Mouse (Mus musculus): ENCODE data around the gene BC024978. TPM values are rescaled to one million over a fixed set of nuclear protein-coding genes. Genes with fewer than 3 reads are reported as not detected.
"Not testable (repeated sequence)": the region's sequence is repeated elsewhere in the genome, so short reads cannot be mapped to it uniquely, and the experiment has no call there.

BC024978 gene
- polyA plus RNA-seq, 1 experiment = 13.5 TPM

DNA sequence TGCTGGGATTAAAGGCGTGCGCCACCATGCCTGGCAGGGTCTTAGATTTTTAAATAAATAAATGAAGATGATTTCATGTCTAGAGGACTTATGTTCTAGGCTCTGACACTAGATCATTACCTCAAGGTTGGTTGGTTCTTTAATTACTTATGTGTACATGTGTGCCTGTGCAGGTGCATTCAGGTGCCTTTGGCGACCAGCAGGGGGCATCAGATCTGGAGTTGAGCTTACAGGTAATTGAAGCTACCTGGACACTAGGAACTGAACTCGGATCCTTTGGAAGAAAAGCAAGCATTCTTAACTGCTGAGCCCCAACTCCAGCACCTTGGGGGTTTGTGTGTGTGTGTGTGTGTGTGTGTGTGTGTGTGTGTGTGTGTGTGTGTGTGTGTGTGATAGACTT, 35.2 kb downstream of the BC024978 start:
- TF ChIP-seq CTCF (IDR thresholded peaks at IDR 0.05; ENCODE audit: insufficient read depth, low read length) = peak; percentile 35
- TF ChIP-seq POLR2A (IDR thresholded peaks at IDR 0.05; ENCODE audit: borderline replicate concordance, extremely low read depth, low read depth, low read length) = no peak

DNA sequence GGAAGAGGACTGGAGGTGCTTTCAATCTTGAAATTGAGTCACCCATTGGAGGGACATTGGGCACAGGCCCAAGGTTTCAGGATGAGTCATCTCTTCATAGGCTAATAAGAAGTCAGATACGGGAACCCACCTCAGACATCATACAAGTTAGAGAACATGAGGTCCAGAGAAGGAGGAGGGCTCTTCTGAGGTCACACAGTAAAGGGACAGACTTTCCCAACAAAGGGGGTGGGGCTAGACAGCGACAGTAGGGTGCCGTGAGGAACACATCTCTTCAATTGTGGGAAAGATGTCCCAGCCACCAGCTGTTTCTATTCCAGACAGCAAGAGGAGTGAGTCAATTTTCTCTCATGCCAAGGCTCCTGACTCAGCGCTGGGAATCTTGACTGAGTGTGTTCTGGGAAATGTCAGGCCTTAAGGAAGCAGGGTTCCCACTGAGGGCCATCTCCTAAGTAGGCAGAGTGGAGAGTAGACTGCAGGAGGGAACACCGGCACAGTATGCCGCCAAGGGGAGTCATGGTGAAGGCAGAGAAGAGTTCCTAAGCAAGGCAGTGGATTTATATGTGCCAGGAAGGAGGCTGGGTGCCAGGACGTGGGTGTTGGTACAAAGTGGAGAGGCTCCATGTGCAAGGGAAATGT, 36.2 kb downstream of the BC024978 start:
- Histone ChIP-seq H3K4me1 (ENCODE audit: control insufficient read depth, insufficient read depth, low read length) (peaks cover 16% of the 10 kb centered on the region), H3K4me3 (replicated peaks; ENCODE audit: extremely low read depth, low read depth, low read length) (no peak overlapping the region)
- 52% methylated on average over 7 of the region's 7 CpGs for WGBS
- DNase-seq = no peak
- TF ChIP-seq CTCF (IDR thresholded peaks at IDR 0.05; ENCODE audit: insufficient read depth, low read length) = no peak
- TF ChIP-seq POLR2A (IDR thresholded peaks at IDR 0.05; ENCODE audit: borderline replicate concordance, extremely low read depth, low read depth, low read length) = no peak

More for the DNA sequence above, 35.2 kb downstream of the BC024978 start:
- peaks cover 16% of the 10 kb centered on the region for H3K4me1 ChIP-seq (ENCODE audit: control insufficient read depth, insufficient read depth, low read length)
- no peak overlapping the region for H3K4me3 ChIP-seq (replicated peaks; ENCODE audit: extremely low read depth, low read depth, low read length)
- WGBS = 74% methylated on average over 4 of the region's 4 CpGs
- no peak for DNase-seq

DNA sequence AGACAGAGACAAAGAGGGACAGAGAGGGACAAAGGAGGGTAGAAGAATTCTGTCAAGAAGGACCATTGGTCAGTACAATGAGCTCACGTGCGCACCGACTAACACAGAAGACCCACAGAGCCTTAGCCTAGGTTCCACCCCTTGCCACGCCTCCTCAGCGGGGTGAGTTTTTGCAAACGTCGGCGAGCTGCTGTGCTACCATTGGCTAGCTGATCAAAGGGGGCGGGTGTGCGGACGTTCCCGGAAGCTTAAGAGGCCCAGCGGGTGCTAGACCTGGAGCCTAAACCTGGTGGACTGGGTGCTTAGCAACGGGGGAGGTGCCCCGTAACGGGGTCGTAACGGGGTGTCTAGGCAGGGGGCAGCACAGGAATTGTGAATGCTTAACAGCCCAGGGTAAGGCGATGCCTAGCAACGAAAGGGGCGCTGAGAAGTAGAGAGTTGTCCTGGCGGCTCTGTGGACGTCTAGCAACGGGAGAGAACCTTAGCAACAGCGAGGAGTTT, 37.2 kb downstream of the BC024978 start, which contains the start of gene Coq8b:
Coq8b (plus strand) TSS at position 243 of the 501 bp plus-strand sequence.
- TF ChIP-seq CTCF (IDR thresholded peaks at IDR 0.05; ENCODE audit: insufficient read depth, low read length) = no peak
- TF ChIP-seq POLR2A (IDR thresholded peaks at IDR 0.05; ENCODE audit: borderline replicate concordance, extremely low read depth, low read depth, low read length) = peak; percentile 54; the same call in 1 of the 2 replicates
- WGBS = under 1% methylated on average over 25 of the region's 25 CpGs
- Histone ChIP-seq H3K4me1 (ENCODE audit: control insufficient read depth, insufficient read depth, low read length) (peaks cover 12% of the 10 kb centered on the region), H3K4me3 (replicated peaks; ENCODE audit: extremely low read depth, low read depth, low read length) (peak within 1 kb of the TSS; percentile 100)
- peak; percentile 93 for DNase-seq

DNA sequence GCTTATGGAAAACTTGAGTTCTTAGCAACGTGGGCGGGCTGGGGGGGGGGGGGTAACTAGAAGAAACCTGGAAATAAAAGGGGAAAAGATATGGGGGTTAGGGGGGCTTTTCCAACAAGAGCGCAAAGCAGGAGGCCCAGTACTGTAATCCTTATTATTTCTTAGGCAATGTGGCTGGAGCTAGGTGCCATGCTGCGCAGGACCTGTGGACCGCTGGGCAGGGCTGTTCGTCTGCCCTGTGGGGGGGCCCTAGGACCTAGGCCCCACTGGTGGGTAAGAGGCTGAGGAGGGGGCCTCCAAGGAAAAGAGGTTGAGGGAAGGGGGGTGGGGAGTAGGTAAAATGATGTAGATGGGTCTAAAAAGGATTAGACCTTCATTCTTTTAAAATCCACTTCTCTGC, 37.7 kb downstream of the BC024978 start:
- TF ChIP-seq POLR2A (IDR thresholded peaks at IDR 0.05; ENCODE audit: borderline replicate concordance, extremely low read depth, low read depth, low read length) (no peak), CTCF (IDR thresholded peaks at IDR 0.05; ENCODE audit: insufficient read depth, low read length) (no peak)
- Histone ChIP-seq H3K4me1 (ENCODE audit: control insufficient read depth, insufficient read depth, low read length) (peaks cover 12% of the 10 kb centered on the region), H3K4me3 (replicated peaks; ENCODE audit: extremely low read depth, low read depth, low read length) (peak overlapping the region; percentile 100)
- no peak for DNase-seq
- WGBS = 3% methylated on average over 6 of the region's 6 CpGs

DNA sequence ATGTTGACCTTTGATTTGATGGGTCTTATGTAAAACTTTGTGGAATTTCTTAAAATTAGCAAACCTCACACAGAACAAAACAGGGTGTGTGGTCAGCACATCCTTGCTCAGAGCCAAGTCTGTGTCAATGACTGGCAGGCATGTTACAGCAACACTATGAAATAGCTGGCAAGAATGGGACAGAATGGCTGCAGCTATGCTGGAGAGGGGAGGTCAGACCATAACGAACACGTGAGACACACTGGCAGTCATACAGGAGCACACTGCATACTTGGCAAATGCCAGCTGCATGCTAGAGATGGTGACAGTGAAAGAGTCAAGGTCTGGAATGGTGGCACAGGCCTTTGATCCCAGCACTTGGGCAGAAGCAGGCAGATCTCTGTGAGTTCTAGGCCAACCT, 40.1 kb downstream of the BC024978 start:
- peaks cover 9% of the 10 kb centered on the region for H3K4me1 ChIP-seq (ENCODE audit: control insufficient read depth, insufficient read depth, low read length)
- TF ChIP-seq POLR2A (IDR thresholded peaks at IDR 0.05; ENCODE audit: borderline replicate concordance, extremely low read depth, low read depth, low read length) = no peak
- TF ChIP-seq CTCF (IDR thresholded peaks at IDR 0.05; ENCODE audit: insufficient read depth, low read length) = no peak
- WGBS = 72% methylated on average over 2 of the region's 2 CpGs
- no peak for DNase-seq
- no peak overlapping the region for H3K4me3 ChIP-seq (replicated peaks; ENCODE audit: extremely low read depth, low read depth, low read length)

DNA sequence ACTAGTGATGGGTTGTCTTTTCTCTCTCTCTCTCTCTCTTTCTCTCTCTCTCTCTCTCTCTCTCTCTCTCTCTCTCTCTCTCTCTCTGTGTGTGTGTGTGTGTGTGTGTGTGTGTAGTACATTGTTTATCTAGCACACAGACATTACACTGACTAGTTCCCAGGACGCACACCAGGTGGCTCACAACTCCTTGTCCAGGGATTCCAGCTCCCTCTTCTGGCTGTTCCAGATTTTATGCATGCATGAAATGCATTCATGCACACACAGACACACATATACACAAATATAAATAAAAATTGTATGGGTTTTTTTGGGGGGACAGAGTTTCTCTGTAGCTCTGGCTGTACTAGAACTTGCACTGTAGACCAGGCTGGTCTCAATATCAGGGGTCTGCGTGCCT, 41.9 kb downstream of the BC024978 start:
- WGBS = 74% methylated on average over 2 of the region's 2 CpGs
- H3K4me1 ChIP-seq (ENCODE audit: control insufficient read depth, insufficient read depth, low read length) = peaks cover 7% of the 10 kb centered on the region
- no peak for DNase-seq
- H3K4me3 ChIP-seq (replicated peaks; ENCODE audit: extremely low read depth, low read depth, low read length) = no peak overlapping the region
- TF ChIP-seq CTCF (IDR thresholded peaks at IDR 0.05; ENCODE audit: insufficient read depth, low read length) (no peak), POLR2A (IDR thresholded peaks at IDR 0.05; ENCODE audit: borderline replicate concordance, extremely low read depth, low read depth, low read length) (no peak)

DNA sequence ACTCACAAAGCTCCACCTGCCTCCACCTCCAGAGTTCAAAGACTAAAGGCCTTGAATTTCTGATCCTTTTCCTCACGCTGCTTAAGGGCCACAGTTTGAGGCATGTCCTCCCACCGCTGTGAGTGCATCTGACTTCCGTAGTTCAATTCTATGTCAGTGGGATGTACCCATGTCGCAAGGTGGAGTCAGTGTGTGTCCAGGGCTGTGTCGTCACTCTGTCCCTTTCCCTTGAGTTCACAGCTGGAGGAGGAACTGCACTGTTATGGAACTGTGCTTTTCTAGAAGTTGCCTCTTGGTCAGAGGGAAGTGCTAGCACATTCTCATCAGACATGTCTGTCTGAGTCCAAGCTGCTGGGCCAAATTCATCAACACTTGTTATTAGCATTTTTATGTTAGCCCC, 43.0 kb downstream of the BC024978 start:
- 90% methylated on average over 5 of the region's 5 CpGs for WGBS
- TF ChIP-seq CTCF (IDR thresholded peaks at IDR 0.05; ENCODE audit: insufficient read depth, low read length) = no peak
- TF ChIP-seq POLR2A (IDR thresholded peaks at IDR 0.05; ENCODE audit: borderline replicate concordance, extremely low read depth, low read depth, low read length) = no peak
- DNase-seq = no peak
- Histone ChIP-seq H3K4me1 (ENCODE audit: control insufficient read depth, insufficient read depth, low read length) (peaks cover 3% of the 10 kb centered on the region), H3K4me3 (replicated peaks; ENCODE audit: extremely low read depth, low read depth, low read length) (no peak overlapping the region)

DNA sequence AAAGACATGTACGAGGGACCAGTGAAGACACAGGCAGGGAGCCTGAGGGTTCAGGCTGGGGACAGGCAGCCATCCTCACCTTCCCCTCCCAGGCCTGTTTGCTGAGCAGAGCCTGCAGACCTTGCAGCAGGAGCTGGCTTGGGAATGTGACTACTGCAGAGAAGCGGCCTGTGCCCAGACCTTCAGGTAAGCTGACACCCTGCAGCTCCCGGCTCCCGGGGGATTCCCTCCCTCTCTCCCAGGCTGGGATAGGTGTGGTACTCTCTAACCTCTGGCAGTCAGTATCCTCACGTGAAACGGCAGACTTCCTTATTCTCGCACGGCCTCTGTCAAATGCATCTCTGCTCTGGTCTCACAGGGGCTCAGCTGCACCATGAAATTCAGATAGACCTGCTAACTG, 47.6 kb downstream of the BC024978 start:
- H3K4me1 ChIP-seq (ENCODE audit: control insufficient read depth, insufficient read depth, low read length) = no peaks in the 10 kb centered on the region
- TF ChIP-seq CTCF (IDR thresholded peaks at IDR 0.05; ENCODE audit: insufficient read depth, low read length) (no peak), POLR2A (IDR thresholded peaks at IDR 0.05; ENCODE audit: borderline replicate concordance, extremely low read depth, low read depth, low read length) (no peak)
- no peak for DNase-seq
- WGBS = 62% methylated on average over 8 of the region's 8 CpGs
- H3K4me3 ChIP-seq (replicated peaks; ENCODE audit: extremely low read depth, low read depth, low read length) = no peak overlapping the region

DNA sequence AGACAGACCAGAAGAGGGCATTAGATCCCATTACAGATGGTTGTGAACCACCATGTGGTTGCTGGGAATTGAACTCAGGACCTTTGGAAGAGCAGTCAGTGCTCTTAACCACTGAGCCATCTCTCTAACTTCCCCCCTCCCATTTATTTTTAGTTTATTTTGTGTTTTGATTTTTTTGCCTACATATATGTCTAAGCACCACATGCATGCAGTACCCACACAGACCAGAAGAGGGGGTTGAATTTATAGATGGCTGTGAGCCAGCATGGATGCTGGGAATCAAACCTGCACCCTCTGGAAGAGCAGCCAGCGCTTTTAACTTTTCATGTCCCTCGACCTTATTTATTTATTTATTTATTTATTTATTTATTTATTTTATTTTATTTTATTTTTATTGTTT, 48.5 kb downstream of the BC024978 start:
- not testable (repeated sequence) for H3K4me1 ChIP-seq (ENCODE audit: control insufficient read depth, insufficient read depth, low read length); DNase-seq; H3K4me3 ChIP-seq (replicated peaks; ENCODE audit: extremely low read depth, low read depth, low read length)
- TF ChIP-seq CTCF (IDR thresholded peaks at IDR 0.05; ENCODE audit: insufficient read depth, low read length) = peak; percentile 40
- WGBS = 88% methylated on average over 2 of the region's 2 CpGs

DNA sequence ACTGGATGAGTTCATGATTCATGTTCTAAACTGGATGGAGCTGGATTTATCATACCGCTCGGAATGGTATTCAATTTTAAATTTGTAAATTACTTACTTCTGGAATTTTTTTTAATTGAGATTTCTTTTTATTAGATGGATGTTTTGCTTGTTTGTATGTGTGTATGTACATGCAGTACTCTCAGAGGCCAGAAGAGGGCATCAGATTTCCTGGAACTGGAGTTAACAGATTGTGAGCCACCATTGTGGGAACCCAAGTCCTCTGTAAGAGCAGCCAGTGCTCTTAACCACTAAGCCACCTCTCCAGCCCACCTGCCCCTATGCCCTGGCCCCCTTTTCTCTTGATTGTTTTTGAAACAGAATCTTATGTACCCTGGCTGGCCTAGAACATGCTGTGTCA, 53.6 kb downstream of the BC024978 start:
- TF ChIP-seq CTCF (IDR thresholded peaks at IDR 0.05; ENCODE audit: insufficient read depth, low read length) (no peak), POLR2A (IDR thresholded peaks at IDR 0.05; ENCODE audit: borderline replicate concordance, extremely low read depth, low read depth, low read length) (no peak)

More for the DNA sequence above, 53.6 kb downstream of the BC024978 start:
- no peaks in the 10 kb centered on the region for H3K4me1 ChIP-seq (ENCODE audit: control insufficient read depth, insufficient read depth, low read length)
- H3K4me3 ChIP-seq (replicated peaks; ENCODE audit: extremely low read depth, low read depth, low read length) = no peak overlapping the region
- DNase-seq = no peak
- 97% methylated on average over 2 of the region's 2 CpGs for WGBS
